Mouse (Mus musculus) cortical plate, adult 2 months (tissue): ENCODE results near the gene Unc93b1.

Source experiments
- CTCF ChIP-seq: fragments of 200-500 bp; IDR thresholded peaks from 2 replicates; pipeline ENCODE4 v1.5.1; 2011; ENCODE audit warnings: mild to moderate bottlenecking, control low read depth, low read length; ENCODE audit not compliant: insufficient read depth; ENCODE audit errors: extremely low read depth
- POLR2A ChIP-seq: fragments of 200-500 bp; IDR thresholded peaks from 2 replicates; pipeline ENCODE4 v1.6.1; 2011; ENCODE audit warnings: mild to moderate bottlenecking, low read length, control low read depth; ENCODE audit not compliant: insufficient read depth; ENCODE audit errors: extremely low read depth

GRCm38 (mm10) chr19:3975866-3976265, 40.9 kb downstream of the Unc93b1 start:
- TF ChIP-seq CTCF = no peak
- TF ChIP-seq POLR2A = no peak
